21 mouse cellular contexts compared by ENCODE assay signal in the genomic region with DNA sequence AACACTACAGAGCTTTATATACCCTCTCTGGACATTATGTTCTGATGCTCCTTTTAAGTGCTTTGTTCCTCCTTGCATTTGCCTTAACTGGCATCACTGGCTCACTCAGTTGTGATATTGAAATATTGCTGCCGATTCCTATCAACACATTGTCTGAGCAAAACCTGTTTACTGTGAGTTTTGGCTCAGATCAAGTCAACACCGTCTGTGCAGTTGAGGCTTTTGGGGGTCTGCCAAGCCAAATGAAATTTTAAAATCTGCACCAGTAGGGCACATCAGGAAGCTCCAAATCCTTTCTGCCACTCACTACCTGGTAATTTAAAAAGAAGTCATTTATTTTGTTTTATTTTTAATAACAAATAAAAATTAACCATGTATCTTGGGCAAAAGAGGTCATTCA.
DNase-seq lines count a peak whose midpoint lies in the region; ATAC-seq and TF ChIP-seq lines count a peak whose summit lies in the region.
"Had no signal": no experiment of that assay in that cellular context is flagged by ENCODE, and none has a peak within 500 bp of the region (broad histone marks: within the 10 kb centered on the region; RNA-seq: fewer than 3 reads in every experiment).

No protein-coding gene starts in this region.

- TF ChIP-seq CTCF in forebrain, postnatal 0 days (IDR thresholded peaks at IDR 0.05; ENCODE audit: low read depth): no peak

- H3K4me1 ChIP-seq in forebrain, postnatal 0 days (ENCODE audit: insufficient read depth): no peaks in the 10 kb centered on the region
- H3K4me1 ChIP-seq: embryonic facial prominence, embryonic 12.5 days; limb, embryonic 10.5 days; midbrain, embryonic 10.5 days had no signal

- DNase-seq in cerebellum, postnatal 10 days: peak; percentile 67 to 72
- DNase-seq in cerebellum, adult 9-10 months: no peak
- peak; percentile 7 to 15 for DNase-seq in left cerebral cortex, postnatal 14 days (ENCODE audit: low spot score in 2 of 2)
- DNase-seq in left cerebral cortex, adult 11 months (ENCODE audit: low spot score): no peak
- DNase-seq in forebrain, postnatal 0 days: peak; percentile 79
- peak; percentile 52 to 87 for DNase-seq in layer of hippocampus, postnatal 14 days (ENCODE audit: low spot score in 2 of 2)
- DNase-seq in urinary bladder, postnatal 36 days (ENCODE audit: low spot score in 2 of 2): no peak
- DNase-seq: cerebellum, adult 18-20 months; gastrocnemius, postnatal 10 days; heart, adult 2 months; kidney, adult 9 months; kidney, postnatal 4 days; lung, adult 2 months; lung, postnatal 4 days; thymus, postnatal 36 days had no signal

- peak; percentile 84 for ATAC-seq in forebrain, postnatal 0 days
- no peak for ATAC-seq in granulocyte monocyte progenitor cell, adult 5-6 weeks (replicated peaks; ENCODE audit: poor library complexity, severe bottlenecking)

- WGBS in forebrain, postnatal 0 days: 47% methylated on average over 2 of the region's 2 CpGs

- H3K4me3 ChIP-seq in forebrain, postnatal 0 days (ENCODE audit: low read depth, low read length): no peak overlapping the region
- H3K4me3 ChIP-seq: embryonic facial prominence, embryonic 12.5 days; heart, adult 2 months; limb, embryonic 10.5 days; midbrain, embryonic 10.5 days had no signal

- intact Hi-C loops in left cerebral cortex, postnatal 14 days (cut with DNase I): no loop called here

- H3K27ac ChIP-seq in forebrain, postnatal 0 days (ENCODE audit: low read depth, low read length): no peak overlapping the region
- H3K27ac ChIP-seq: embryonic facial prominence, embryonic 12.5 days; heart, adult 2 months; limb, embryonic 10.5 days; midbrain, embryonic 10.5 days; stomach, postnatal 0 days had no signal

- H3K36me3 ChIP-seq in forebrain, postnatal 0 days (ENCODE audit: insufficient read depth): no peaks in the 10 kb centered on the region
- H3K36me3 ChIP-seq: embryonic facial prominence, embryonic 12.5 days; limb, embryonic 10.5 days; midbrain, embryonic 10.5 days had no signal

- no peaks in the 10 kb centered on the region for H3K27me3 ChIP-seq in forebrain, postnatal 0 days (ENCODE audit: insufficient read depth, low read length)
- H3K27me3 ChIP-seq: embryonic facial prominence, embryonic 12.5 days had no signal

- no peaks in the 10 kb centered on the region for H3K9me3 ChIP-seq in forebrain, postnatal 0 days (ENCODE audit: low read length)
- H3K9me3 ChIP-seq: embryonic facial prominence, embryonic 12.5 days; limb, embryonic 10.5 days; midbrain, embryonic 10.5 days had no signal

- H3K4me2 ChIP-seq in forebrain, postnatal 0 days (ENCODE audit: low read depth): no peak overlapping the region
- H3K4me2 ChIP-seq: embryonic facial prominence, embryonic 12.5 days; liver, embryonic 11.5 days had no signal

- H3K9ac ChIP-seq in forebrain, postnatal 0 days: no peak overlapping the region
- H3K9ac ChIP-seq: embryonic facial prominence, embryonic 12.5 days had no signal

Comparison
In these comparisons a context has a peak if more than half of its experiments do, and no peak if none do; other contexts are left out.
1. DNase-seq: peak in cerebellum, postnatal 10 days (2 of 2), left cerebral cortex, postnatal 14 days (2 of 2), forebrain, postnatal 0 days (single experiment) and layer of hippocampus, postnatal 14 days (2 of 2); none in cerebellum, adult 9-10 months (single experiment), left cerebral cortex, adult 11 months (single experiment) and urinary bladder, postnatal 36 days (0 of 2).